Mouse (Mus musculus): ENCODE data around the gene Cd81.

The Cd81 gene

GRCm38 (mm10) chr7:143114773-143115172 is 62.2 kb downstream of the Cd81 start:
- DNase-seq, result no peak

GRCm38 (mm10) chr7:143116521-143116920 is 64.0 kb downstream of the Cd81 start:
- no peak for DNase-seq

Data from kidney, postnatal 14 days (tissue).